28 mouse cellular contexts compared by ENCODE assay signal in the genomic region with DNA sequence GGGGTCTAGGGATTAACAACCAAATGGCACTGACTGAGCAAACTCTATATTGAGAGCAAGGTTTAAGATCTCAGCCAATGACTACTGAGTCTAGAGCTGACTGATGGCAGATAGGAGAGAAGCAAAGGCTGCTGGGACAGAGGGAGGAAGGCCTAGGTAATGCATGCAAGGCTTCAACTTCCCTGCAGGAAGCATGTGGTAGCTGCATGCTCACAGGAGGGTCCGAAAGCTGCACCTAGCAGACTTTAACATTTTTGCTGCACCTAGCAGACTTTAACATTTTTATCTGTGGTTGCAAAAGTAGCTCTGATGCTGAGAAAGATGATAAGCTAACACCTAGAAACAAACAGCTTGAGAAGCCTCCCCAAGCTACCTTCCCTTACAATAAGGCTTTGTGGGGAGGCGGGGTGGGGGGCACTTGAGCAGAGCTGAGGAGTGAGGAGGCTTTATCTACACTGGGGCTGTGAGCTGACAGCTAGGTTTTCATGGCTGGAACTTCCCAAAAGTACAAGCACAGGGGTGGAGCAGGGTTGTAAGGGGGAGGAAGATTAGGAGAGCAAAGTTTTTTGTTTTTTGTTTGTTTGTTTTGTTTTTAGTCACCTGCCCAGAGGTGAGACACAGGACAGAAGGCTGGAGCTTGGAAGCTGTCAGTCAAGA.
DNase-seq lines count a peak whose midpoint lies in the region; ATAC-seq and TF ChIP-seq lines count a peak whose summit lies in the region.
"Had no signal": no experiment of that assay in that cellular context is flagged by ENCODE, and none has a peak within 500 bp of the region (broad histone marks: within the 10 kb centered on the region; RNA-seq: fewer than 3 reads in every experiment).

No protein-coding gene starts in this region.

- TF ChIP-seq EP300 in liver, postnatal 0 days (IDR thresholded peaks at IDR 0.05; ENCODE audit: low read depth), result no peak

- no peaks in the 10 kb centered on the region for H3K27me3 ChIP-seq in liver, embryonic 11.5 days (replicated peaks; ENCODE audit: control insufficient read depth, insufficient read depth, low read length)
- no peaks in the 10 kb centered on the region for H3K27me3 ChIP-seq in liver, postnatal 0 days (ENCODE audit: insufficient read depth, low read length)
- no peaks in the 10 kb centered on the region for H3K27me3 ChIP-seq in megakaryocyte, embryonic 14.5 days (replicated peaks)
- H3K27me3 ChIP-seq: embryonic facial prominence, embryonic 12.5 days; embryonic facial prominence, embryonic 15.5 days; heart, embryonic 12.5 days; heart, embryonic 15.5 days; hindbrain, embryonic 13.5 days had no signal

- H3K4me1 ChIP-seq in liver, embryonic 11.5 days (replicated peaks; ENCODE audit: control insufficient read depth, insufficient read depth, low read length), result peaks cover 5% of the 10 kb centered on the region; the same call in 1 of the 2 replicates
- no peaks in the 10 kb centered on the region for H3K4me1 ChIP-seq in liver, postnatal 0 days (ENCODE audit: insufficient read depth)
- peaks cover 75% of the 10 kb centered on the region for H3K4me1 ChIP-seq in megakaryocyte, embryonic 14.5 days
- peaks cover 12% of the 10 kb centered on the region for H3K4me1 ChIP-seq in bone marrow macrophage, adult 2 months (ENCODE audit: control insufficient read depth, insufficient read depth, low read length)
- H3K4me1 ChIP-seq: embryonic facial prominence, embryonic 12.5 days; embryonic facial prominence, embryonic 15.5 days had no signal

- H3K36me3 ChIP-seq in liver, embryonic 11.5 days (ENCODE audit: control insufficient read depth, insufficient read depth, low read length), result no peaks in the 10 kb centered on the region
- H3K36me3 ChIP-seq in liver, postnatal 0 days (replicated peaks; ENCODE audit: insufficient read depth, low read length), result no peaks in the 10 kb centered on the region
- H3K36me3 ChIP-seq in megakaryocyte, embryonic 14.5 days (replicated peaks; ENCODE audit: low read length), result peaks cover 3% of the 10 kb centered on the region
- H3K36me3 ChIP-seq: embryonic facial prominence, embryonic 12.5 days; embryonic facial prominence, embryonic 15.5 days; heart, embryonic 12.5 days; heart, embryonic 15.5 days; hindbrain, embryonic 10.5 days; hindbrain, embryonic 13.5 days had no signal

- H3K4me2 ChIP-seq in liver, embryonic 11.5 days, result no peak overlapping the region
- H3K4me2 ChIP-seq in liver, postnatal 0 days (ENCODE audit: low read depth, low read length), result no peak overlapping the region
- H3K4me2 ChIP-seq: embryonic facial prominence, embryonic 12.5 days; embryonic facial prominence, embryonic 15.5 days; heart, embryonic 12.5 days; heart, embryonic 15.5 days; hindbrain, embryonic 13.5 days had no signal

- H3K9me3 ChIP-seq in liver, embryonic 11.5 days (ENCODE audit: control insufficient read depth, low read length), result no peaks in the 10 kb centered on the region
- no peaks in the 10 kb centered on the region for H3K9me3 ChIP-seq in liver, postnatal 0 days (ENCODE audit: low read length)
- peaks cover 15% of the 10 kb centered on the region for H3K9me3 ChIP-seq in megakaryocyte, embryonic 14.5 days
- H3K9me3 ChIP-seq: embryonic facial prominence, embryonic 12.5 days; embryonic facial prominence, embryonic 15.5 days; heart, embryonic 12.5 days; heart, embryonic 15.5 days; hindbrain, embryonic 10.5 days; hindbrain, embryonic 13.5 days had no signal

- WGBS in liver, embryonic 11.5 days, result 38% methylated on average over 2 of the region's 2 CpGs
- WGBS in liver, postnatal 0 days (ENCODE audit: insufficient replicate concordance), result 65% methylated on average over 2 of the region's 2 CpGs

- TF ChIP-seq CTCF in liver, postnatal 0 days (IDR thresholded peaks at IDR 0.05; ENCODE audit: low read depth), result no peak
- TF ChIP-seq CTCF in bone marrow macrophage, adult 2 months (IDR thresholded peaks at IDR 0.05; ENCODE audit: low read depth, low read length), result no peak

- no peak for TF ChIP-seq POLR2A in bone marrow macrophage, adult 2 months (IDR thresholded peaks at IDR 0.05; ENCODE audit: borderline replicate concordance, low read depth, low read length)

- H3K4me3 ChIP-seq in liver, embryonic 11.5 days (ENCODE audit: low read depth, low read length), result no peak overlapping the region
- H3K4me3 ChIP-seq in liver, postnatal 0 days (ENCODE audit: low read depth, low read length), result no peak overlapping the region
- H3K4me3 ChIP-seq in megakaryocyte, embryonic 14.5 days (replicated peaks), result peak overlapping the region; percentile 44
- H3K4me3 ChIP-seq in bone marrow macrophage, adult 2 months (ENCODE audit: insufficient read depth, low read length), result no peak overlapping the region
- H3K4me3 ChIP-seq: embryonic facial prominence, embryonic 12.5 days; embryonic facial prominence, embryonic 15.5 days; gastrocnemius, adult 2 months; heart, embryonic 12.5 days; heart, embryonic 15.5 days; hindbrain, embryonic 10.5 days; hindbrain, embryonic 13.5 days had no signal

- no peak for DNase-seq in liver, embryonic 11.5 days (ENCODE audit: low spot score)
- no peak for DNase-seq in liver, postnatal 0 days
- no peak for DNase-seq in spleen, adult 12 weeks (ENCODE audit: low spot score)
- no peak for DNase-seq in urinary bladder, postnatal 25 days (ENCODE audit: low spot score)
- DNase-seq: adrenal gland, adult 2 months; adrenal gland, postnatal 14 days; cerebellum, adult 11-12 months; cerebellum, adult 8-10 months; cerebellum, postnatal 10 days; cerebellum, postnatal 36 days; forebrain, postnatal 0 days; gastrocnemius, adult 2 months; gastrocnemius, postnatal 14 days; heart, adult 11 months; heart, postnatal 10 days; heart, postnatal 36 days had no signal

- ATAC-seq in liver, embryonic 11.5 days (replicated peaks; ENCODE audit: low FRiP score), result 0 out of 2 replicates have a peak, but pooled peaks have one; percentile 45
- ATAC-seq in liver, postnatal 0 days, result no peak
- no peak for ATAC-seq in megakaryocyte, adult 5-6 weeks (ENCODE audit: poor library complexity, severe bottlenecking)
- peak; percentile 54 for ATAC-seq in megakaryocyte progenitor cell, adult 5-6 weeks (replicated peaks; ENCODE audit: poor library complexity)
- ATAC-seq: forebrain, embryonic 14.5 days; hindbrain, embryonic 16.5 days had no signal

- H3K27ac ChIP-seq in liver, embryonic 11.5 days (ENCODE audit: low read depth, low read length), result no peak overlapping the region
- no peak overlapping the region for H3K27ac ChIP-seq in liver, postnatal 0 days (ENCODE audit: low read depth)
- peak overlapping the region; percentile 43; the same call in 1 of the 2 replicates for H3K27ac ChIP-seq in bone marrow macrophage, adult 2 months (ENCODE audit: insufficient read depth, low read depth, low read length)
- H3K27ac ChIP-seq: embryonic facial prominence, embryonic 12.5 days; embryonic facial prominence, embryonic 15.5 days; gastrocnemius, adult 2 months; heart, embryonic 15.5 days; hindbrain, embryonic 10.5 days; hindbrain, embryonic 13.5 days had no signal

- no peak overlapping the region for H3K9ac ChIP-seq in liver, embryonic 11.5 days (ENCODE audit: low read depth, low read length)
- no peak overlapping the region for H3K9ac ChIP-seq in liver, postnatal 0 days (replicated peaks)
- H3K9ac ChIP-seq: embryonic facial prominence, embryonic 12.5 days; embryonic facial prominence, embryonic 15.5 days; forebrain, postnatal 0 days; heart, embryonic 12.5 days; heart, embryonic 15.5 days; hindbrain, embryonic 13.5 days had no signal

Comparison
In these comparisons a context has a peak if more than half of its experiments do, and no peak if none do; other contexts are left out.
1. ATAC-seq: peak in liver, embryonic 11.5 days (single experiment) and megakaryocyte progenitor cell, adult 5-6 weeks (single experiment); none in liver, postnatal 0 days (single experiment) and megakaryocyte, adult 5-6 weeks (single experiment).